Mouse (Mus musculus): ENCODE results near the gene Lsamp.

GRCm38 (mm10) chr16:41633898-41634297, 1649.7 kb downstream of the Lsamp start:
- no peak for TF ChIP-seq POLR2A (IDR thresholded peaks at IDR 0.05; ENCODE audit: control insufficient read depth, low read depth, low read length)
- no peak for TF ChIP-seq CTCF (IDR thresholded peaks at IDR 0.05; ENCODE audit: control insufficient read depth, insufficient read depth, insufficient replicate concordance, low read depth, low read length)
